Mouse (Mus musculus) subcutaneous adipose tissue, adult 2 months (tissue): ENCODE measurements around the gene Clec9a. TPM values are rescaled to one million over a fixed set of nuclear protein-coding genes. Genes with fewer than 3 reads are reported as not detected.

ENCODE experiments used
- polyA plus RNA-seq: library from polyadenylated mRNA; depleted of rRNA; stranded (reverse); fragments of >200 nt; gene quantifications from 2 replicates; pipeline ENCODE4 v1.2.3, GENCODE M21; 2012; ENCODE audit warnings: low replicate concordance; rRNA removed

The Clec9a gene
- 1.2 and 3.6 TPM in 2 replicates for polyA plus RNA-seq

GRCm38 (mm10) chr6:129408562-129408961, at the start of gene Clec9a:
TSS of gene Clec9a (plus strand) at chr6:129408862.

GRCm38 (mm10) chr6:129385774-129386173, 22.9 kb upstream of the Clec9a start, which contains the start of gene Clec12b:
TSS of gene Clec12b (minus strand) at chr6:129385874.

GRCm38 (mm10) chr6:129396997-129397396, 11.7 kb upstream of the Clec9a start, which contains the start of gene Clec1b:
TSS of gene Clec1b (plus strand) at chr6:129397297.

GRCm38 (mm10) chr6:129451411-129452039, 42.9 kb downstream of the Clec9a start, which contains the start of gene Clec1a:
TSS of gene Clec1a (minus strand) at chr6:129452000.

Other genes with a start within 250 kb of the Clec9a start
- gene Clec2d, start 228.2 kb upstream of the Clec9a start, polyA plus RNA-seq: 75.5 and 125 TPM in 2 replicates
- gene Cd69, start 133.4 kb upstream of the Clec9a start, polyA plus RNA-seq: 0.19 and 0.53 TPM in 2 replicates
- not detected in 2 replicates for gene 4922502D21Rik, start 77.1 kb upstream of the Clec9a start, polyA plus RNA-seq
- gene Clec12a, start 66.2 kb upstream of the Clec9a start, polyA plus RNA-seq: 2.4 and 6.7 TPM in 2 replicates
- gene Clec12b, start 23.0 kb upstream of the Clec9a start, polyA plus RNA-seq: 0.14 TPM in 1 of 2 replicates, not detected in the other
- gene Clec1b, start 11.6 kb upstream of the Clec9a start, polyA plus RNA-seq: 0.17 and 0.42 TPM in 2 replicates
- 2.2 and 4.0 TPM in 2 replicates for gene Clec1a, start 43.1 kb downstream of the Clec9a start, polyA plus RNA-seq
- gene Olr1, start 98.3 kb downstream of the Clec9a start, polyA plus RNA-seq: 0.13 and 0.29 TPM in 2 replicates
- gene Tmem52b, start 103.7 kb downstream of the Clec9a start, polyA plus RNA-seq: not detected in 2 replicates
- gene Gabarapl1, start 124.3 kb downstream of the Clec9a start, polyA plus RNA-seq: 110 and 137 TPM in 2 replicates
- 0.32 and 1.4 TPM in 2 replicates for gene Klre1, start 169.0 kb downstream of the Clec9a start, polyA plus RNA-seq
- 0.34 and 1.9 TPM in 2 replicates for gene Klrd1, start 182.9 kb downstream of the Clec9a start, polyA plus RNA-seq
- gene Klrk1, start 215.0 kb downstream of the Clec9a start, polyA plus RNA-seq: 0.82 and 1.6 TPM in 2 replicates
- 0.26 and 2.8 TPM in 2 replicates for gene Klrc3, start 234.5 kb downstream of the Clec9a start, polyA plus RNA-seq